Mouse (Mus musculus): ENCODE data around the gene Gdpd5. TPM values are rescaled to one million over a fixed set of nuclear protein-coding genes. Genes with fewer than 3 reads are reported as not detected.

Gene Gdpd5
- total and polyA plus RNA-seq, 2 experiments from 2014 or later: 26.7 to 40.5 TPM

DNA sequence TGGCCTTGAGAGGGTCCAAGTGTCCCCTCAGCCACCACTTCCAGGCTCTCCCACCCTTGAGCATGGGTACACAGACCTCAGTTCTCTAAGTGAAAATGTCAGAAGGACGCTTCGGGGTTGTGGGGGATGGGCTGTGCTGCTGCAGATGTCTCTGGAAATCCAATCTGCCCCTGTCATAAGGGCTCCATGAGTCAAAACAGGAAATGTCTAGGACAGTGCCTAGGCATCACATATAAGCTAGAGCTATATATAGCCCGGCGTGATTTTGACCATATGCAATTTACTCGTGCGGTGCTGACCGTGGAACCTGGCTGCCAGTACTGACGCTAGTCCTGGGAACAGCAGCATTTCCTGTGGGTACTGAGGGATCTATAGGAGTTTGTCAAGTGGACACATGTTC is 20.2 kb downstream of the Gdpd5 start:
- H3K4me1 ChIP-seq (ENCODE audit: insufficient read depth, low read length): no peaks in the 10 kb centered on the region
- H3K9ac ChIP-seq (replicated peaks; ENCODE audit: low read length): no peak overlapping the region
- H3K9me3 ChIP-seq (ENCODE audit: low read length): no peaks in the 10 kb centered on the region
- WGBS: 84% methylated on average over 8 of the region's 8 CpGs
- H3K27me3 ChIP-seq (ENCODE audit: insufficient read depth, low read length): no peaks in the 10 kb centered on the region
- ATAC-seq: no peak
- 0 out of 2 replicates have a peak, but pooled peaks cover 7% of the 10 kb centered on the region for H3K36me3 ChIP-seq (ENCODE audit: insufficient read depth, low read length)
- no peak for DNase-seq (ENCODE audit: low spot score)
- no peak overlapping the region for H3K27ac ChIP-seq
- no peak overlapping the region for H3K4me2 ChIP-seq (ENCODE audit: low read depth, low read length)
- TF ChIP-seq CTCF (IDR thresholded peaks at IDR 0.05; ENCODE audit: low read depth): no peak
- no peak overlapping the region for H3K4me3 ChIP-seq (ENCODE audit: low read length)

DNA sequence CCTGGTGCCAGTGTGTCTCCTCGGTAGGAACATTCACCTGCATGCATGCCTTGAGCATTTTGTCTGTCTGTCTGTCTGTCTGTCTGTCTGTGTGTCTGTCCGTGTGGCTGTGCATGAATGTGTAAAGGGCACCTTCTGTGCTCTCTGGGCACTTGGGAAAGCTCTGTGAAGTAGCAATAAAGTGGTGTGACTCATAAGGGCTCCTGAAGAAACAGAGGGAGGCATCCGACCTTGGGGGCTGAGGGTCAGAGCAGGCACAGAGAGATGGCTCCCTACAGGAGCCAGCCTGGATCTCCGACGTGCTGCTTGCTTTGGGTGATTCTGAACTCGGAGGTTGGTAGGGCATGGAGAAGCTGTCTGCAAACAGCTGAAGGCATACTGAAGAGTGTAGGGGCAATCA is 21.3 kb downstream of the Gdpd5 start:
- DNase-seq (ENCODE audit: low spot score): no peak
- Histone ChIP-seq H3K27ac (no peak overlapping the region), H3K4me2 (ENCODE audit: low read depth, low read length) (no peak overlapping the region), H3K4me1 (ENCODE audit: insufficient read depth, low read length) (no peaks in the 10 kb centered on the region), H3K4me3 (ENCODE audit: low read length) (no peak overlapping the region), H3K36me3 (ENCODE audit: insufficient read depth, low read length) (0 out of 2 replicates have a peak, but pooled peaks cover 7% of the 10 kb centered on the region), H3K9me3 (ENCODE audit: low read length) (no peaks in the 10 kb centered on the region), H3K27me3 (ENCODE audit: insufficient read depth, low read length) (no peaks in the 10 kb centered on the region), H3K9ac (replicated peaks; ENCODE audit: low read length) (no peak overlapping the region)
- ATAC-seq: no peak
- TF ChIP-seq CTCF (IDR thresholded peaks at IDR 0.05; ENCODE audit: low read depth): no peak
- 77% methylated on average over 6 of the region's 6 CpGs for WGBS

DNA sequence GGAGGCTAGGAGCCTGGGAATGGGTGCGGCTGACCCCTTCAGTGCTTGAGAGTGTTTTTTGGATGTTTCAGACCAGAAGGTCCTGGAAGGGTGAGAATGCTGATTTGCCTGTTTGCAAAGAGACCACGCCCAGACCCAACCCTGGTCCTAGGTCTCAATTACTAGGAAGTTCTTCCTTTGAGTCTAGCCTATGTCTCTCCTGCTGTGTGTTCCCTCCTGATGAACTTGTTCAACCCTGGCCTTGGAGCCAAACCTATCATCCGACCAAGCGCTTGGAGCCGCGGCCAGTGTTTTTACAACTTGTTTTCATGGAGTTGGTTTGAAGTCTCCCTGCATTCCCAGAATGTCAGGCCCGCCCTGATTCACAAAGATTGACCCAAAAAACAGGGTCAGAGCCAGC is 22.0 kb downstream of the Gdpd5 start:
- H3K4me1 ChIP-seq (ENCODE audit: insufficient read depth, low read length): no peaks in the 10 kb centered on the region
- H3K27me3 ChIP-seq (ENCODE audit: insufficient read depth, low read length): no peaks in the 10 kb centered on the region
- H3K27ac ChIP-seq: no peak overlapping the region
- H3K4me2 ChIP-seq (ENCODE audit: low read depth, low read length): no peak overlapping the region
- 81% methylated on average over 7 of the region's 7 CpGs for WGBS
- DNase-seq (ENCODE audit: low spot score) (no peak), ATAC-seq (no peak)
- no peak for TF ChIP-seq CTCF (IDR thresholded peaks at IDR 0.05; ENCODE audit: low read depth)
- no peaks in the 10 kb centered on the region for H3K9me3 ChIP-seq (ENCODE audit: low read length)
- no peak overlapping the region for H3K9ac ChIP-seq (replicated peaks; ENCODE audit: low read length)
- no peak overlapping the region for H3K4me3 ChIP-seq (ENCODE audit: low read length)
- 0 out of 2 replicates have a peak, but pooled peaks cover 7% of the 10 kb centered on the region for H3K36me3 ChIP-seq (ENCODE audit: insufficient read depth, low read length)

DNA sequence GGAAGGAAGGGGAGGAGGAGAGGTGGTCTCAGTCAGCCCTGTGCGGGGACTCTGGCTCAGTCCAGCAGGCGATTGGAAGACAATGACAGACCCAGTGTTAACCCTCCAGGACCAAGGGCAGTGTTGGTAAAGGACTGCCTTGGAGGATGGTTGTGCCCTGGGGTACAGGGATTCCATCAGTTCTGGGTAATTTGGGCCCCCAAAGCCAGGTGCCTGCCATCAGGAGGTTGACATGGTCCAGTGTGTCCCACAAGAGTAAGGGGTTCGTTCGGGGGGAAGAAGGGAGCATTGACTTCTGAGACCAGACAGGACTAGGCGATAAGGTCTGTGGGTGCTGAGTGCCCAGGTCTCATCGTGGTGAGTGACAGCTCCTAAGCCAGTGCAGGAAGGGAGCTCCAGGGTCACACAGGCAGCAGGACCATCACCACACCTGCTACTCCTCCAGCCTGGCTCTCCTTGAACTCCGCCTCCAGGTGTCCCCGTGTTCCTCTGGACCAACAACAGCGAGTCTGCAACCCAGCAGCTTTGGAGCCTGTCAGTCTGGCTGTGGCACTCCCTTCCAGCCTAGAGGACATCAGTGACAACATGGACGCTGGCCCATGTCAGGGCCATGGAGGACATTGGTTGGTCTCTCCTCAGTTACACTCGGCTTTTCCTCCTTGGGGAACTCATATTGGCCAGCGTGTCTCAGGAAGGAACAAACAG is 23.0 kb downstream of the Gdpd5 start:
- 0 out of 2 replicates have a peak, but pooled peaks have one; percentile 21 for ATAC-seq
- DNase-seq (ENCODE audit: low spot score): no peak

DNA sequence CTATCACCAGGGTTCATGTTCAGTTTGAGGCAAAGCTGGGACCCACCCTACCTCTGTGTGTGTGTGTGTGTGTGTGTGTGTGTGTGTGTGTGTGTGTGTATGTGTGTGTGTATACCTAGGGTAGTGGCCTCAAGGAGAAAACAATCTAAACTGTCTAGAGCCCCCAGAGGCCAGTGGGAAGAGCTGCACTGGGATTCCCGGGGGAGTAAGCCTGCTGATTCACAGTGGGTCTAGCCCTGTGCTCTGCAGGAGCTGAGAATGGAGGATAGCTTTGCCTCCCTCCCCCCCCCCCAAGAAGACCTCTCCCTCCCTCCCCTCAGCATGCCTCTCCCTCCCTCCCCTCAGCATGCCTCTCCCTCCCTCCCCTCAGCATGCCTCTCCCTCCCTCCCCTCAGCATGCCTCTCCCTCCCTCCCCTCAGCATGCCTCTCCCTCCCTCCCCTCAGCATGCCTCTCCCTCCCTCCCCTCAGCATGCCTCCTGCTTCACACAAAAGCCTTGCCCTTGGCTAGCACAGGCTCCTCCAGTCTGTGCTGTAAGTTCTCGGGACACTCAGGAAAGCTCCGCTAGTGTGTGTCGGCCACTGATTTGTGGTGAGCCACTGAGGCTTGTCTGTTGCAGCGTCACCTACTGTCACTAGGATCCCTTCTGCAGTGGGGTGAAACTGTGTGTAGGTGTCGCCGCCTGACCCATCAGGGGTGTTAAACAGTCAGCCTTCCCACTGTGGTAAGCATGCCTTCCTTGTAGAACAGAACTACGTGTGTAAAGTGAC is 24.4 kb downstream of the Gdpd5 start:
- H3K36me3 ChIP-seq (ENCODE audit: insufficient read depth, low read length): no peaks in the 10 kb centered on the region
- ATAC-seq (0 out of 2 replicates have a peak, but pooled peaks have one; percentile 15), DNase-seq (ENCODE audit: low spot score) (no peak)
- 28% methylated on average over 8 of the region's 8 CpGs for WGBS
- H3K4me2 ChIP-seq (ENCODE audit: low read depth, low read length): no peak overlapping the region
- no peaks in the 10 kb centered on the region for H3K4me1 ChIP-seq (ENCODE audit: insufficient read depth, low read length)
- no peaks in the 10 kb centered on the region for H3K9me3 ChIP-seq (ENCODE audit: low read length)
- no peaks in the 10 kb centered on the region for H3K27me3 ChIP-seq (ENCODE audit: insufficient read depth, low read length)
- no peak for TF ChIP-seq CTCF (IDR thresholded peaks at IDR 0.05; ENCODE audit: low read depth)
- no peak overlapping the region for H3K27ac ChIP-seq
- H3K4me3 ChIP-seq (ENCODE audit: low read length): no peak overlapping the region
- no peak overlapping the region for H3K9ac ChIP-seq (replicated peaks; ENCODE audit: low read length)

More for the DNA sequence above, 23.0 kb downstream of the Gdpd5 start:
- no peak for TF ChIP-seq CTCF (IDR thresholded peaks at IDR 0.05; ENCODE audit: low read depth)
- Histone ChIP-seq H3K9ac (replicated peaks; ENCODE audit: low read length) (no peak overlapping the region), H3K4me3 (ENCODE audit: low read length) (no peak overlapping the region), H3K9me3 (ENCODE audit: low read length) (no peaks in the 10 kb centered on the region), H3K36me3 (ENCODE audit: insufficient read depth, low read length) (0 out of 2 replicates have a peak, but pooled peaks cover 5% of the 10 kb centered on the region), H3K4me2 (ENCODE audit: low read depth, low read length) (no peak overlapping the region), H3K27me3 (ENCODE audit: insufficient read depth, low read length) (no peaks in the 10 kb centered on the region), H3K4me1 (ENCODE audit: insufficient read depth, low read length) (no peaks in the 10 kb centered on the region), H3K27ac (no peak overlapping the region)
- WGBS: 82% methylated on average over 12 of the region's 12 CpGs

DNA sequence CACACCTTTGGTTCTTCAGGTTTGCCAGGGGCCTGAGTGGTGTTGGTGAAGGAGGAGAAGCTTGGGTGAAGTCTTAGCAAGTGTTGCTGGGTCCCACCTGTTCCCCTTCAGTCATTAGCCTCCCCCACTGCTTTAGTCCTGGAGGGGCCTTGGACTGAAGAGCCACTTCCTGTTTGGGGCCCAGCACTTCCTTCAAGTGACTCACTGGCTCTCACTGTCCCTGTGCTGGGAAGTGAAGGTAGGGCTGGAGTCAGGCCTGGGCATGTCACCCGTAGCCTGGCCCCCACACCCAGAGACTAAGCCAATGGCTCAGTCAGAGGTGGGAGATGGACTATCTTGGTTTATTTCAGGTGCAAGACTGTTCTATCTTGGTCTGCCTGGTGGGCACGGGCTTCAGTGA is 26.4 kb downstream of the Gdpd5 start:
- no peak overlapping the region for H3K4me2 ChIP-seq (ENCODE audit: low read depth, low read length)
- H3K27ac ChIP-seq: no peak overlapping the region
- no peaks in the 10 kb centered on the region for H3K36me3 ChIP-seq (ENCODE audit: insufficient read depth, low read length)
- H3K4me3 ChIP-seq (ENCODE audit: low read length): no peak overlapping the region
- TF ChIP-seq CTCF (IDR thresholded peaks at IDR 0.05; ENCODE audit: low read depth): no peak
- no peak overlapping the region for H3K9ac ChIP-seq (replicated peaks; ENCODE audit: low read length)
- no peaks in the 10 kb centered on the region for H3K9me3 ChIP-seq (ENCODE audit: low read length)
- no peak for ATAC-seq
- H3K4me1 ChIP-seq (ENCODE audit: insufficient read depth, low read length): no peaks in the 10 kb centered on the region
- 82% methylated on average over 2 of the region's 2 CpGs for WGBS
- no peaks in the 10 kb centered on the region for H3K27me3 ChIP-seq (ENCODE audit: insufficient read depth, low read length)
- DNase-seq (ENCODE audit: low spot score): no peak

Data from hindbrain, postnatal 0 days (tissue).